Mouse (Mus musculus): ENCODE data around the gene Pdzd2. TPM values are rescaled to one million over a fixed set of nuclear protein-coding genes. Genes with fewer than 3 reads are reported as not detected.

Gene Pdzd2
- polyA plus RNA-seq, 1 experiment from 2014 or later: 9.1 TPM

DNA sequence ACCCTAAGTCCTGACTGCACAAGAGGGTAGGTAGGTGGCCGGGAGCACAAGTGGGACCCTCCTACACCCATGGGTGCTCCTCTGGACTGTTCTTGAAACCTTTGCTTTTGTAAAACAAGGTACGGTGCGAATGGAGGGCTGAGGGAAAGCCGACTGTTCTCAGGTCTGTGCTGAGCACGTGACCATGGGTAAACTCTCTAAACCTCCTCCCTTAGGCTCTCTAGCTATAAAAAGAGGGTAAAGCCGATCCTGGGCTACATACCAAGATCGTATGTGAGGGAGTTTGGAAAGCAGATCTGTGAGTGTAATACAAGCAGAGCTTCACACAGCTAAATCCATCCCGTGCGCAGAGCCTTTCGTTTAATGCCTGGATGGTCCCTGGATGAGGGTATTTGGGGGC lies 23.4 kb upstream of the Pdzd2 start:
- ATAC-seq (replicated peaks; ENCODE audit: low FRiP score): no peak
- H3K27me3 ChIP-seq (replicated peaks; ENCODE audit: control insufficient read depth, insufficient read depth, low read length): no peaks in the 10 kb centered on the region
- no peak overlapping the region for H3K4me3 ChIP-seq (ENCODE audit: low read depth, low read length)
- 74% methylated on average over 10 of the region's 10 CpGs for WGBS
- H3K27ac ChIP-seq (ENCODE audit: low read depth, low read length): no peak overlapping the region
- H3K4me1 ChIP-seq (replicated peaks; ENCODE audit: control insufficient read depth, insufficient read depth, low read length): peaks cover 5% of the 10 kb centered on the region; the same call in 1 of the 2 replicates
- H3K9me3 ChIP-seq (ENCODE audit: control insufficient read depth, low read length): no peaks in the 10 kb centered on the region
- DNase-seq (ENCODE audit: low spot score): no peak
- H3K36me3 ChIP-seq (ENCODE audit: control insufficient read depth, insufficient read depth, low read length): no peaks in the 10 kb centered on the region
- no peak overlapping the region for H3K4me2 ChIP-seq
- no peak overlapping the region for H3K9ac ChIP-seq (ENCODE audit: low read depth, low read length)

GRCm38 (mm10) chr15:12762258-12762913 lies 22.7 kb upstream of the Pdzd2 start:
- H3K27ac ChIP-seq (ENCODE audit: low read depth, low read length): no peak overlapping the region
- H3K4me1 ChIP-seq (replicated peaks; ENCODE audit: control insufficient read depth, insufficient read depth, low read length): peaks cover 5% of the 10 kb centered on the region; the same call in 1 of the 2 replicates
- H3K4me2 ChIP-seq: no peak overlapping the region
- H3K9me3 ChIP-seq (ENCODE audit: control insufficient read depth, low read length): no peaks in the 10 kb centered on the region
- ATAC-seq (replicated peaks; ENCODE audit: low FRiP score) (no peak), DNase-seq (ENCODE audit: low spot score) (no peak)
- no peak overlapping the region for H3K4me3 ChIP-seq (ENCODE audit: low read depth, low read length)
- H3K9ac ChIP-seq (ENCODE audit: low read depth, low read length): no peak overlapping the region
- H3K27me3 ChIP-seq (replicated peaks; ENCODE audit: control insufficient read depth, insufficient read depth, low read length): no peaks in the 10 kb centered on the region
- no peaks in the 10 kb centered on the region for H3K36me3 ChIP-seq (ENCODE audit: control insufficient read depth, insufficient read depth, low read length)
- 80% methylated on average over 11 of the region's 11 CpGs for WGBS

GRCm38 (mm10) chr15:12760747-12761146 lies 21.0 kb upstream of the Pdzd2 start:
- Histone ChIP-seq H3K27me3 (replicated peaks; ENCODE audit: control insufficient read depth, insufficient read depth, low read length) (no peaks in the 10 kb centered on the region), H3K36me3 (ENCODE audit: control insufficient read depth, insufficient read depth, low read length) (no peaks in the 10 kb centered on the region), H3K9ac (ENCODE audit: low read depth, low read length) (no peak overlapping the region), H3K4me3 (ENCODE audit: low read depth, low read length) (no peak overlapping the region), H3K27ac (ENCODE audit: low read depth, low read length) (no peak overlapping the region), H3K4me2 (no peak overlapping the region), H3K4me1 (replicated peaks; ENCODE audit: control insufficient read depth, insufficient read depth, low read length) (no peaks in the 10 kb centered on the region), H3K9me3 (ENCODE audit: control insufficient read depth, low read length) (no peaks in the 10 kb centered on the region)
- DNase-seq (ENCODE audit: low spot score) (no peak), ATAC-seq (replicated peaks; ENCODE audit: low FRiP score) (no peak)
- WGBS: 86% methylated on average over 6 of the region's 6 CpGs

- ATAC-seq (replicated peaks; ENCODE audit: low FRiP score) (no peak), DNase-seq (ENCODE audit: low spot score) (no peak)
- no peak overlapping the region for H3K27ac ChIP-seq (ENCODE audit: low read depth, low read length)
- 52% methylated on average over 5 of the region's 5 CpGs for WGBS
- H3K4me2 ChIP-seq: no peak overlapping the region
- no peaks in the 10 kb centered on the region for H3K4me1 ChIP-seq (replicated peaks; ENCODE audit: control insufficient read depth, insufficient read depth, low read length)
- no peaks in the 10 kb centered on the region for H3K9me3 ChIP-seq (ENCODE audit: control insufficient read depth, low read length)
- no peaks in the 10 kb centered on the region for H3K36me3 ChIP-seq (ENCODE audit: control insufficient read depth, insufficient read depth, low read length)
- no peak overlapping the region for H3K4me3 ChIP-seq (ENCODE audit: low read depth, low read length)
- no peak overlapping the region for H3K9ac ChIP-seq (ENCODE audit: low read depth, low read length)
- no peaks in the 10 kb centered on the region for H3K27me3 ChIP-seq (replicated peaks; ENCODE audit: control insufficient read depth, insufficient read depth, low read length)
Measured at GRCm38 (mm10) chr15:12758461-12758860, 18.7 kb upstream of the Pdzd2 start.

- Histone ChIP-seq H3K27ac (ENCODE audit: low read depth, low read length) (no peak overlapping the region), H3K4me2 (no peak overlapping the region), H3K4me3 (ENCODE audit: low read depth, low read length) (no peak overlapping the region), H3K4me1 (replicated peaks; ENCODE audit: control insufficient read depth, insufficient read depth, low read length) (no peaks in the 10 kb centered on the region; the same call in 1 of the 2 replicates), H3K27me3 (replicated peaks; ENCODE audit: control insufficient read depth, insufficient read depth, low read length) (no peaks in the 10 kb centered on the region), H3K9me3 (ENCODE audit: control insufficient read depth, low read length) (no peaks in the 10 kb centered on the region), H3K9ac (ENCODE audit: low read depth, low read length) (no peak overlapping the region), H3K36me3 (ENCODE audit: control insufficient read depth, insufficient read depth, low read length) (no peaks in the 10 kb centered on the region)
- DNase-seq (ENCODE audit: low spot score) (no peak), ATAC-seq (replicated peaks; ENCODE audit: low FRiP score) (no peak)
- WGBS: 58% methylated on average over 1 of the region's 1 CpGs
Measured at GRCm38 (mm10) chr15:12757757-12758156, 18.0 kb upstream of the Pdzd2 start.

DNA sequence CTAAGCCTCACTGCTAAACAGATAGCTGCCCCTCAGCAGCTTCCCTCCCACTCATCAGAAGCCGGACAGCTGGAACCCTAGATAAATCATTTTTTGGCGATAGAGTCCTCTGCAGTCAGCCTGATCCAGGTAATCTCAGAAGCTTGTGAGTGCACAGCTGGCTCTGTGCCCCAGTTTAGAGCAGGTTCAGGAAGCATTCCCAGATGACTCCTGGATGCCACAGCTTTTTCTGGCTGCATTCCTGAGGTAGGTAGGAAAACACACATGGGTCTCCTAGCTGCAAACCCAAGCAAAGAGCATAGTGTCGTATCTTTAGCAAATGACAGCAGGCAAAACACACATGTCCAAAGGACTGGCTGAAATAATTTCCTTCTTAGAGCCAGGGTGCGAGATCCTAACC lies 13.5 kb upstream of the Pdzd2 start:
- Histone ChIP-seq H3K4me1 (replicated peaks; ENCODE audit: control insufficient read depth, insufficient read depth, low read length) (no peaks in the 10 kb centered on the region; the same call in 1 of the 2 replicates), H3K27me3 (replicated peaks; ENCODE audit: control insufficient read depth, insufficient read depth, low read length) (no peaks in the 10 kb centered on the region), H3K4me2 (no peak overlapping the region), H3K4me3 (ENCODE audit: low read depth, low read length) (no peak overlapping the region), H3K9me3 (ENCODE audit: control insufficient read depth, low read length) (no peaks in the 10 kb centered on the region), H3K36me3 (ENCODE audit: control insufficient read depth, insufficient read depth, low read length) (no peaks in the 10 kb centered on the region), H3K27ac (ENCODE audit: low read depth, low read length) (no peak overlapping the region), H3K9ac (ENCODE audit: low read depth, low read length) (no peak overlapping the region)
- no peak for ATAC-seq (replicated peaks; ENCODE audit: low FRiP score)
- DNase-seq (ENCODE audit: low spot score): no peak
- 52% methylated on average over 4 of the region's 4 CpGs for WGBS

- WGBS: 81% methylated on average over 8 of the region's 8 CpGs
- Histone ChIP-seq H3K27ac (ENCODE audit: low read depth, low read length) (no peak overlapping the region), H3K4me1 (replicated peaks; ENCODE audit: control insufficient read depth, insufficient read depth, low read length) (no peaks in the 10 kb centered on the region; the same call in 1 of the 2 replicates), H3K9ac (ENCODE audit: low read depth, low read length) (no peak overlapping the region), H3K4me3 (ENCODE audit: low read depth, low read length) (no peak overlapping the region), H3K36me3 (ENCODE audit: control insufficient read depth, insufficient read depth, low read length) (no peaks in the 10 kb centered on the region), H3K9me3 (ENCODE audit: control insufficient read depth, low read length) (no peaks in the 10 kb centered on the region), H3K27me3 (replicated peaks; ENCODE audit: control insufficient read depth, insufficient read depth, low read length) (no peaks in the 10 kb centered on the region), H3K4me2 (no peak overlapping the region)
- no peak for DNase-seq (ENCODE audit: low spot score)
- ATAC-seq (replicated peaks; ENCODE audit: low FRiP score): no peak
Measured at GRCm38 (mm10) chr15:12750963-12751362, 11.2 kb upstream of the Pdzd2 start.

DNA sequence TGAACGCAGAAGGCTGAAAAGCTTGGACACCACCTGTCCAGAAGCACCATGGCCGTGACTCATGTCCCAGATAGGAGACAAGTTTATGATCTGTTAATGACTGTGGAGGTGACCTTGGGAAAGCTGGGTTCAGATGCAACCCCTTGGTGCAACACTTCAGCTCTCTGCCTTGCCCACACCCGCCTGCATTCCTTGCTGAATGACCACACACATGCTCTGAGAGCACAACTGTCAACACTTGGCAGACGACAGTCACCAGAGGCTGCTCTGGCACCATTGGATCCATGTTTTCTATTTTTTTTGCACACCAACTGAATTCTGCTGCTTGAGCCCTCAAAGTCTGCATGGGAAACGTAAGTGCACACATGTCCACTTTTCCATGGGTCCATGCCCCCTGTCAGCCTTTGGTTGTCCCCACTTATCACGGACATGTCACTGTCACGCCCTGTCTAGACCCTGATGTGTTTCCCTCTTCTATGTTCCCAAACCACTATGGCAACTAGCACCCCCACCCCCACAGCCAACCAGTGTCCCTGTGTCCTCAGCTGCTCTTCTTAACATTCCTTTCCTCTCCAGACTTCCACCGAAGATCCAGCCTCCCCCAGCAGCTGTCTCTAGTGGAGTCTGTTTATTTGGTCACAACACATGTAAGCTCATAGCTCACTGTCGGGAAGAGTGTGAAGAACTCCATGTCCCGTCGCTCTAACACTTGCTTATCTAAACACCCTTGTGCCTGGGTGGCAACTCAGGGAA lies 10.0 kb upstream of the Pdzd2 start:
- Histone ChIP-seq H3K4me1 (replicated peaks; ENCODE audit: control insufficient read depth, insufficient read depth, low read length) (no peaks in the 10 kb centered on the region; the same call in 1 of the 2 replicates), H3K36me3 (ENCODE audit: control insufficient read depth, insufficient read depth, low read length) (no peaks in the 10 kb centered on the region), H3K4me3 (ENCODE audit: low read depth, low read length) (no peak overlapping the region), H3K27ac (ENCODE audit: low read depth, low read length) (no peak overlapping the region), H3K27me3 (replicated peaks; ENCODE audit: control insufficient read depth, insufficient read depth, low read length) (no peaks in the 10 kb centered on the region), H3K9me3 (ENCODE audit: control insufficient read depth, low read length) (no peaks in the 10 kb centered on the region), H3K4me2 (no peak overlapping the region), H3K9ac (ENCODE audit: low read depth, low read length) (no peak overlapping the region)
- 61% methylated on average over 11 of the region's 11 CpGs for WGBS
- DNase-seq (ENCODE audit: low spot score) (no peak), ATAC-seq (replicated peaks; ENCODE audit: low FRiP score) (no peak)

All from liver, embryonic 11.5 days (tissue).